Mouse (Mus musculus): ENCODE measurements around the gene Arhgap31.

Gene Arhgap31

DNA sequence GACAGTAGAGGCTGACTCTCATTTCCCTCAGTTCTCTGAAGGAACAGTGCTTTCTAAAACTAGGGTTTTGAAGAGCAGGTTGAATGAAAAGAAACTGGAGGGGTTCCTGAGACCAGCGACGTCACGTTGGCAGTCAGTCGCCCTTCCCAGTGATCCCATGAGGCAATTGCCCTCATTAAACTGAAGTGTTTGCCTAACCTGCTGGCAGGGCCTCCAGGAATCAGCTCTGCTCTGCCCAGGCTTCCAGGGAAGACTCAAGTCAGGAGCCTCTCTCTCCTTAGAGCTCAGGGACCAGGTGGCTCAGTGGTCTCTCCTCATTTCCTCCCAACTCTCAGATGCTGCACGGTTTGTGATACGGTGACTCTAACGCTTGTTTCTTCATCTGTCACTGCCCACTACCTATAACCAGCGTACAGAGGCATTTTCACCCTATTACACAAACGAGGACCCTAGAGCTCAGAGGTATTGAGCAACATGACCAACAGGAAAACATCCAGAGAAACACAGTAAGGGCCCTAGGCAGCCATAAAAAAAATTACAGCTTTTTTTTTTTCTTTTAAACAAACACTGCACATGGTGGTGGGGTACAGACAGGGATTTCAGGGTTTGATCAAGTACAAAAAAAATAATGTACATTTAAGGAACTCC lies 64.2 kb downstream of the Arhgap31 start:
- DNase-seq = no peak

DNA sequence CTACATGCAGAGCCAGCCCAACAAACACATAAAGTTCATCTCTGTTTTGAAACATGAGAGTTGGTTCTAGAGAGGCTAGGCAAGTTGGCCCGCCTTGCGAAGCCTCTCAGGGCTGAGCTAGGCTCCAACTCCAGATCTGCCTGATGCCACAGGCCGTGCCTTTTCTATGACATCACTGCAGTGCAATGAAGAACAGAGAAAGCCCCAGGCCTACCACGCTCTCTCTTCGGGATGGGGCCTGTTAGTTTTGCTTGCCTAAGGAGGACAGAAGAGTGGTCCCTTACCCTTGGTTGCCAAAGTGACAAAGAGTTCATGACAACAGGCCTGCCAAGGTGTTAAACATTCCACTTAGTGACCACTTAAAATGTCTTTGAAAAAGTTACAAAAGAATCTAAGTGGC lies 64.9 kb downstream of the Arhgap31 start:
- DNase-seq = no peak

DNA sequence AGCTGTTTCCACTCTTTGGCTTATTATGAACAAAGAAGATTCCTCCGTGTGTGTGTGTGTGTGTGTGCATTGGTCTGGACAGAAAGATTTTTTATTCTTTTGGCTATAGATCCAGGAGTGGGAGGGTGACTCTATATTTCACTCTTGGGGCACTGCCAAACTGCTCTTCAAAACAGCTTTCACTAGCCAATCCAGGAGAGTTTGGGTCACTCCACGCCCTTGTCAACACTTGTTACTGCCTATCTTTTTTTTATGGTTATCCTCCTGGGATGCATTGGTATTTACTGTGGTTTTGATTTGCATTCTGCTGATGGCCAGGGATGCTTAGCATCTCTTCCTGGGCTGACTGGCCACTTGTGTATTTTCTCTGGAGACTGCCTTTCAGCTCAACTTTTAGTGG lies 68.6 kb downstream of the Arhgap31 start:
- DNase-seq = no peak

DNA sequence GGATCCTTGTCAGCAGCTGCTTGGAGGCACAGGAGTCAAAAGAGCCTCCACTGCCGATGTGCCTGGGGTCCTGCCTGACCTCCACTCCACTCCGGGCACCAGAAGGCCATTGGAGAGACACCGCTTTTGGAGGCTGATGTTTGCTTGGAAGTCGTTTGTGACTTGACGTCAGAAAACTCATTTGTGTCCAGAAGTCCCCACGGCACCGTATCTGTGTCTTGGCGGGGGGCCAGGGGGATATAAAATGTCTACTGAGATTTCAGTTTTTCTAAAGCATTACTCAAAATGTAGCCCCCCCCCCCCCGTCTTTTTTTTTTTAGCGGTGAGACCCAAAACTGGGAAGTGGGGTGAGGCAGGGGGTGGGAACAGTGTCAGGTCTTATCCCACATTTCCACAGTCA lies 76.0 kb downstream of the Arhgap31 start:
- DNase-seq = no peak

DNA sequence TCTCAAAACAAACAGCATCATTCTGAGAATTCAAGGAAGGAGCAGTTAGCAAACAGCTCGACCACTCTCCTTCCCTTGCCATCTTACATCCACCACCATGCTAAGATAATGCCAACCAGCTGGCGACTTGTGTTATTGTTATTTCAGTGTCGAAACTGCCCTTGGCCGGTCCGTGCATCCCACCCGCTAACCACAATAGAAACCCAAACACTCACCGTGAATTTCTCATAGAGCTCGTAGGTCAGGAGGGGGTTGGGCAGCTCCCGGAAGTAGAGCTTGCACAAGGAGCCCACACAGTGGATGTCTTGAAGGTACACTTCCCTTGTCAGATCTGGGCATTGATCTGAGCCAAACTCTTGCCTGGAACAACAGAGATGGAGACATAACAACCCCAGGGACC lies 76.4 kb downstream of the Arhgap31 start:
- DNase-seq = no peak

DNA sequence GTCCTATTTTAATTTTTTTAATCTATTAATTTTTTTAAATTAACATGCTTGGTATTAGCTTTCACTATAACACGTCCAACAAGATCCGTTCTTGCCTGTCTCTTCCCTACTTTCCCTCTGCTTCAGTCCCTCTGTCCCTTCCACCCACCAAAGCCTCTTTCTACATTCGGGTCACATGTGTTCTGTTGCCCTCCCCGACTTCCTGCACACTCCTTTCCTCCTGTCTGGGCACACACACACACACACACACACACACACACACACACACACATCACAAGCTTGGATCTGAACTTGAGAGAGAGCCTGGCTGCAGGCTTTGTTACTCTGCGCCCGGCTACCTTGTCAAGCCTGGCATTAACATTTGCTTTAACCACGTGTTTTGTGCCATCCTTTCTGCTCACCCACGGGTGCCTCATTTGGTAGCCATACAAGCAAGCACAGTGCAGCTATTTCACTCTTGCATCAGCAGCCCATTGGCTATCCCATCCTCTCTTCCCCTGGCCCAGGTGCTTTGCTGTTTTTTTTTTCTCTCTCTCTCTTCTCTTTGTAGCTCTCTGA lies 77.2 kb downstream of the Arhgap31 start:
- no peak for DNase-seq

DNA sequence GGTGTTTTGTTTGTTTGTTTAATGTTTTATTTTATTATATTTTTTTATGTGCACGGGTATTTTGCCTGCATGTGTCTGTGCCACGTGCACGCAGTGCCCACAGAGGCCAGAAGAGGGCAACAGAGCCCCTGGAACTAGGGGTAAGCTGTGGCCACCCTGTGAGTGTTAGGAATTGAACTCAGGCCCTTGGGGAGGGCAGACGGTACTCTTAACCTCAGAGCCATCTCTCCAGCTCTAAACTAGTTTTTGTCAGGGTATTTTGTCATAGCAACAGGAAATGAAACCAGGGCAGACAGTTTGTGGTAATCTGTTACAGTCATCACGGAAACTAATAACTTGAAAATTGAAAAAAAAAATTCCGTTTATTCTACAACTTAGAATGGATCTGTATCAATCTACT lies 80.9 kb downstream of the Arhgap31 start:
- no peak for DNase-seq

DNA sequence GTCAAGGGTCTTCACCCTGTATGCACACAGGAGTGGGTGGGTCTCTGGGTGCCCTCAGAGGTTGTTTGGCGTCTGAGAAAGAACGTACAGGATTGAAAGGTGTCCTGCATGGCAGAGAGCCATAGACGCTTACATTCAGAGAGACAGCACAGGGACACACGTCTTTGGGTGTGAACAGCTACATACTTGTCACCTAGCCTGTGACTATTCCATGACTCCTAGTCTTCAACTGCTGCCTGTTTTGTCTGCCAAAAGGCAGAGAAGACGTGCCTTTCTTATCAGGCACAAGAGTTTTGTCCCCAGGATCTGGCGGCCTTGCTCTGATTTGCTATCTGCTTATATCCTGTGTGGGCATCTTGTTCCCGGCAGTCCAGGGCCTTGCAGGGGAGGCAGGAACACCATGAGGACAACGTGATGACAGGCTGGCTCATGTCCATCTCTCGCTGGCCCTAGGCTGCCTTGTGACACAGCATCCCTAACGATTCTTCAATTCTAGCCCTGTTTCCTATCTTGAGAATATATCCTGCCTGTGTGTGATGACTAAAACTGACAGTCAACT lies 87.2 kb downstream of the Arhgap31 start:
- no peak for DNase-seq

DNA sequence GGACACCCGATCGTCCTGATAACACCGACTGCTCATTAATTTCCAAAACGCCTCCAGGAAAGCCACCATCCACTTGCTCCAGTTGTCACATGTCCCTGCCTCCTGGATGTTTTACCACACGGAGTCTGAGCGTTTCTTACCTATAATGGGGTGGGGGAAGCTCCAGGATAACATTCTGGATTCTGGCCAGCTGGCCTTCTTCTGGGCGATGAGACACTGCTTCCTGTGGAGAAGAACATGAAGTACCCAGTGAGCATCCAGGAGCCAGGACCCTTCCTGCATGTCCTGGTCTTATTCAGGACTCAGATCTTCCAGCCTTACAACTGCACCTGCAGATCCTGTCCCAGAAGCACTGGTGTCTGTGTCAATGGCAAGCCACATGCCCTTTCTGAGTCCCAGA lies 87.7 kb downstream of the Arhgap31 start:
- DNase-seq = no peak

DNA sequence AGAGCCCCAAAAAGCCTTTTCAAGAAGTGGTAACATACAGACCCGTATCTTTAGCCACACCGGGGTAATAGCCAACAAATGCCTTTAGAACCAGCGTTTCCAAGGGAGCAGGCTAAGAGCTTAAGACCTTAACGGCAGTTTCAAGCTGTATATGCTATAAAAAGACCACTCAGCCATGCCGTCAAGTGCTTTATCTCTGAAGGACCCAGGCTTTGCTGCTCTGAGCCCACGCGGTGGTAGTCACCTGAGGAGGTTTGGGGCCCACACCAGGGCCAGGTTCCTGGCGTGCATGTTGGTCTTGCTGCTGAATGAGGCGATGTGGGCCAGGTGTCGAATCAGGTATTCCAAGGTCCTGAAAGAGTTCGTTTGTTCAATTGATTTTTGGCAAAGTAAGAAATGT lies 88.8 kb downstream of the Arhgap31 start:
- no peak for DNase-seq

DNA sequence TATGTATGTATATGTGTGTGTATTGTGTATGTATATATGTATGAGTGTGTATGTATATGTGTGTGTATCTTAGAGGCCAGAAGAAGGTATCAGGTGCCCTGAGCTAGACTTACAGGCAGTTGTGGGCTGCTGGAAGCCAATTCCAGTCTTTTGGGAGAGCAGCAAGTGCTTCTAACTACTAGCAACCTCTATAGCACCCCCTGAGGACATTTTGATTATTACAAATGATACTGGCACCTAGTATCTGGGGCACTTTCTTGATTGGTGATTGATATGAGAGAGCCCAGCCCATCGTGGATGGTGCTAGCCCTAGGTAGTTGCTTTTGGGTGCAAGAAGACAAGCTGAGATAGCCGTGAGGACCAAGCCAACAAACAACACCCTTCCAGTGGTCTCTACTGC lies 90.8 kb downstream of the Arhgap31 start:
- DNase-seq = no peak

DNA sequence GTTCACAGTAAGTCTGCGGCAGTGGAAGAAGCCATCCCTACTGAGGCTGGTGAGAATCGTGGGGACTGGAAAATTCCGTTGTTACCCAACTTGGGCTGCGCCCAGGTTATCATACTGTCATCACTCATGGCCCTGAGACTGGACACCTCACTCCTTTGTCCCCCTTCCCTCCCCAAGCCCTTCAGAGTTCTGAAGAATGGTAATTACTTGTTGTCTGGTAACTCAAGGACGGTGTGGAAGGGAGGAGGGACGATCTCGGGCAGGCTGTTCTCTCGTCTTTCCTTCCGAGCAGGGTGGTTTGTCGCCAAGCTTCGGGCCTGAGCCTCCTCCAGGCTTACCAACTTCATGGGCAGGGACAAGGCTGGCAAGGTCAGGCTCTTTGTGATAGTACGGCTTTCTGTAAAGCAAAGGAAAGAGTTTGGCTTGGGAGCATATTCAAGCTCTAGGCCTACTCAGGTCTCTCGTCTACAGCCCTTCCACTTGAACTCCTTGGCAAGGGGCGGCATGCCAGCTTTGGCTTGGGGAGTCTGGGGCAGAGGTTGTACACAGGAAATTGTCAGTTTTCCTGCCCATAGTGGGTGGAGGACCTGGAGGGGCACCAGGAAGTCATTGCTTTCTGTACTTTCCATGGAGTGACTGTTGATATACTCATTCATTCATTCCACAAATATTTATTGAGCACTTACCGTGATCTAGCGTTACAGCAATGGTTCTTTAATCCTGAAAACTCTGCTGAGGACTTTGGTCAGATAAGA lies 92.2 kb downstream of the Arhgap31 start:
- no peak for DNase-seq

DNA sequence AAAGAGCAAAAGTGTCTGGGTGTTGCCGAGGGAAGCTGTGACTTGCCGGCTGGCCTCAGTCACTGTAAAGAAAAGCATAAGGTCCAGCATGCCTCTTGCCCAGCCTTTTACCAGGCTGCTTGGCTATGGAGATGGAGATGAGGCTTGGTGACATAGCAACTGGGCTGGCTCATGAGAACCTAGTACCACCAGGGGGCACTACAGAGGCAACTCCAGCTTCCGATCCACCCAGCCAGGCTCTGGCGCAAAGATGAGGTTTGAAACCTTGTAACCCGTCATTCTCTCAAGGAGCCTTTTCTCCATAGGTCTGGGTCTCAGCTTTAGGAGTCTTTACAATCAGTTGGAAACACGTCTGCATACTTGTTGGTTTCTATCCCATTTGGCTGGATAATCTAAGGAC lies 94.0 kb downstream of the Arhgap31 start:
- DNase-seq = peak; percentile 25

DNA sequence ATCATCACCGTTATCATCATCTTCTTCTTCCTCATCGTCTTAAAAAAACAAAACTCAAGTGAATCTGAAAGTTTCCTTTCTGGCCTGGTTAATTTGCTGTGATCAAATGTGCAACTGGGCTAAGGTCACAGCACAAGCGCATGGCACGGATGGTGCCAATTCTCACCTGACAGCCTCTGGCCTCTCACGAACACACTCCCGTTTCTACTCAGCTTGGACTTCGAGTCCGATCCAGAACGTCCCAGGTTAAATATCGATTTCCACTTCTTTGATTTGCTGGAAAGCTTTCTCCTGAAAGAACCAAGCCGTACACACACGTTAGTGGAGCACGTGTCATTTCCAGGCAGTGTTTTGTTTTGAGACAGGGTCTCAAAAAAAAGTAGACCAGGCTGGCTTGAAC lies 95.1 kb downstream of the Arhgap31 start:
- no peak for DNase-seq

DNA sequence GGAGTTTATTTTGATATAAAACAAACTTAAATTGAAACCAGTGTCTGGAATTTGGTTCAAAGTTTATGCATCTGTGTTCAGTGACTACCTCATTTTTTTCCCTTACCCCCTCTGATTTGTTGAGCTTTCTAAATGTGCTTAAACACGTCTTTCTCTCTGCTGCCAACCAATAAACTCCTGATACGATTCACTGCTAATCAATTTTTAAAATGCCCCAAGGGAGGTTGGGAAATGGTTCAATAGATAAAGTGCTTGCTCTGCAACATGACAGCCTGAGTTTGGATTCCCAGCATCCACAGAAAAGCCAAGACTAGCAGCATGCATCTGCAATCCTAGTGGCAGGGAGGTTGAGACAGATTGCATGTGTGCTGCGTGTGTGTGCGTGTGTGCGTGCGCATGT lies 99.4 kb downstream of the Arhgap31 start:
- DNase-seq = no peak

DNA sequence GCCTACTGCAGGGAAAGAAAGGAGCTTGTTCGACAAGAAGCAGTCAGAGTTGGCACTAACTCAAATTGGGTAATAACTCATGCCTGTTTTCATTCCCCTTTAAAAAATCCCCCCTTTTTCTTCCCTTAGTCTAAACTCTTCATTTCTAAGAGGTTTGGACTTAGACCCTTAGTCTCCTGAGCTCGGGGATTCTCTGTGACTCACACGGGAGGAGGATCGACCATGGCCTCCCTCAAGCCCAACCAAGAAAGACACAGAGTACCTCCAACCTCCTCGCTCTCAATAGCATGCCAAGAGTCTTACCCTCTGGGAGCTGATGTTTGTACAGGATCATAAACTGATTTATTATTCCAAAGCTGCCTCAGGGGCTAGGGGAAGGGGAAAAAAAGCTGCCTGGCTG lies 100.4 kb downstream of the Arhgap31 start:
- no peak for DNase-seq

DNA sequence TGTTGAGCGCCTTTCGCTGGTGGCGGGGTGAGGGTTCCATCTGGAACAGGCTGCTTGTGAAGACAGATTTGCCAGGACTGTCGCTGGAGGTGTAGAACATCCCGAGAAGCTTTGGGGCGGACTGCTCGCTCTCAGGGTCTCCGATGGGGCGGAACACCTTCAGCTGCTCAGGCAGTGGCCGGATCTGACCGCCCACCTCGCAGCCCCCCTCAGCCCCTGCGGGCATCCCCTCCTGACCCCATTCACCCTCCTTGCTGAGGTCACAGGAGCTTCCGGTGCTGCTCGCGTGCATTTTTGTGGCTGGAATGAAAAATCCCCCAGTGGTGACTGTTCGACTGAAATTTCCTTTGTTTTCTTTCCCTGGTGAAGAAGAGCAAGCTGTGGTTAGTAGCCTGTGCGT lies 104.0 kb downstream of the Arhgap31 start:
- no peak for DNase-seq

DNA sequence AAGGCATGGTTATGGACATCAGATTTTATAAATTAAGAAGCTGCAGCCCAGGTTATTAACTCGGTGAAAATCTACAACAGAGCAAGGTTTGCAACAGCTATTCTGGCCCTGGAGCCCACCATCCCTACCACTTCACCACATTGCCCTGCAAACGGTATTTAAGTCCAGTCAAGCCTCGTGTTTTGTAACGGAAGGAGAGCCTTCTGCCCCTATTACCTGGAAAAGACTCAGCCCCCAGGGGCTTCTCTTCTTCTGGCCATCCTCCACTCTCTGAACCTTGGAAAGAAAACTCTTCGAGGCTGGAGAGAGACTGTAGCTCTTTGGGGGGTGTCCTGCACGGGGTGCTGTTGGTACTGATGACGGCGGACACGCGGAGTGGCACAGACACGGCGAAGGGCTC lies 104.4 kb downstream of the Arhgap31 start:
- DNase-seq = no peak

DNA sequence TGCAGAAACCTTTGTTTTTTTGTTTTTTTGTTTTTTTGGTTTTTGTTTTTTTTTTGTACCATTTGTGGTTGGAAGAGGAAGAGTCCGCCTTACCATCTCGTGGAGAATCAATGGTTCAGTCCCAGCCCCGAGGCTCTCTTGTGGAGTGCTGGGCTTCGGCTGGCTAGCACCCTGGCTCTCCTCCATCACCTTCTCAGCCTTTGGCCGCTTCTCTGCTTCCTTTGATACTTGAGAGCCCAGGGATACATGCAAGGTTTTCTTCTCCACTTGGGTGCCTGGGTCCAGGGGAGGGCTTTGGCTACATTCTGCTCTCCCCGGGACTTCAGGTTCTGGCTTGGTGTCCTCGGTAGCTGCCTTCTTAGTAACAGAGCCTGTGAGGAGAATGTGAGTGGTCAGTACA lies 106.6 kb downstream of the Arhgap31 start:
- DNase-seq = no peak

DNA sequence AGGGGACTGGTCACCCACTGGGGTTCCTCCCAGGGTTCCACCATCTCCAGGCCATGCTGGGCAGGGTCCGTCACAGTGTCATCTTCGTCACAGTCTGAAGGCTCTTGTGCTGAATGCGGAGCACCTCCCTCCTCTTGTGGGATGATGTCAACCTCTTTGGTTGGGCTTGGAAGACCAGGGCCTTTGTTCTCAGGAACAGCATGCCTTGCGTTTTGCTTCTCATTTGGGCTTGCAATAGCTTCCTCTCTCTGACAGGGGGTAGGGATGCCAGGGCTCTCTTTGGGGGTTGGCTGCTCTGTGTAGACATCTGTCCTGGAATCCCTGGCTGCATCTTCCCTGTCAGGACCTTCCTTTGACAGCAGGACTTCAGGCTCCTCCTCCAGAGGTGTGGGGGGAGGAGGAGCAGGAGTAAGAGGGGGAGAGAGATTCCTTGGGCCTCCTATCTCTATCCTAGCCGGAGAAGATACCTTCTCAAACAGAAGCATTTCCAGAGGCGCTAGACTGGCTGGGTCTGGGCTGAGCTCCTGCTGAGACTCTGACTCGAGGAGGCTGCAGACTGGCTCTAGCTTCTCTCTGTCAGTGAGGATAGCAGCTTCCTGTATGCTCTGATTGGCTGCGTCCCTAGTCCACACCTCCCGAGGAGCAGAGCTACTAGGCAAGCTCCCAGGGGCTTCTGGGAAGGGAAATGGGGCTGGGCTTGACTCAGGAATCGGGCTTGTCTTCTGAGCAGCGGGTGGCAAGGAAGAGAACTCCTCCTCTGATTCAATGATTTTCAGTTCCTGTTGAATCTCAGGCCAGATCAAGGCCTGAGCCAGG lies 109.9 kb downstream of the Arhgap31 start:
- DNase-seq = peak; percentile 32

DNA sequence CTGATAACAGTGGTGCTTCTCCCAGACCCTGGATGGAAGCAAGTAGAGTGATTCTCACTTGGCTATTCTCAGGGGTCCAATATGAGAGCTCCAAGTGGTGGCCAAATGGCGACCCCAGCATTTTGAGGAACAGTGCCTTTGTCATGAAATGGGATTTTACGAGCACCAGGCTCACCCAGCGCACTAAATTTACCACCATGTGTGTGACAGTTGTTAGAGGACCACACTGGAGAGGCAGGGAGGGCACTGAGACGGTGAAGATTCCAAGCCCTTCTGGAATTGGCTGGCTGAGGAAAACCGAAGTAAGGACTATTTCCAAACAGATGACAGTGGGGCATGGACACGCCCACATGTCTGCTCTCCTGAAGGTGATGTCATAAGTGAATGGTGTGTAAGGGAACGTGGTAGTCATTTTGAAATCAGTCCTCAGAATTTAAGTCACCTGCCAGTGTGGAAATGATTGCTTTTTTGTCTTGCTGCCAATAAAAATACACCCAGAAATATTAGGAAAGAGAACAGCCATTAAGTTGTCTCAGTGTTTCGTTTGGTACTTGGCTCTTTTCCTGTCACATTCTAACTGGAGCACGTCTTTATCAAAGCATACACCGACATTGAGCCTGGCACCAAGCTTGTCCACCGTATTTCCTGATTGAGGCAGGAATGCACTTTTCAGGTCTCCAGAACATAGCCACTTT lies 113.9 kb downstream of the Arhgap31 start:
- DNase-seq = no peak

DNA sequence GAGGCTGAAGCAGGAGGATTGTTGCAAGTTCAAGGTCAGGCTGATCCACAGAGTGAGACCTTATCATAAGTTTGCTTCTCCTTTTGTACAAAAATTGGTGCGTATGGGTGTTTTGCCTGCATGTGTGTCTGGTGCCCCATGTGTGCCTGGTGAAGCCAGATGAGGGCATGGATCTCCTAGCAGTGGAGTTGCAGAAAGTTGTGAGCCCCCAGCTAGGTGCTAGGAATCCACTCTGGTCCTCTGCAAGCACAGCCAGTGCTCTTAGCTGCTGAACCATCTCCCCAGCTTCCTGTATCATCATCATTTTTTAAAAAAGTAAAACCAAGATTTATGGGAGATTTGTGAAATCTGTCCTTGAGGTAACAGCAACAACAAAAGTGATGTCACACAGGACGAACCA lies 116.4 kb downstream of the Arhgap31 start:
- no peak for DNase-seq

DNA sequence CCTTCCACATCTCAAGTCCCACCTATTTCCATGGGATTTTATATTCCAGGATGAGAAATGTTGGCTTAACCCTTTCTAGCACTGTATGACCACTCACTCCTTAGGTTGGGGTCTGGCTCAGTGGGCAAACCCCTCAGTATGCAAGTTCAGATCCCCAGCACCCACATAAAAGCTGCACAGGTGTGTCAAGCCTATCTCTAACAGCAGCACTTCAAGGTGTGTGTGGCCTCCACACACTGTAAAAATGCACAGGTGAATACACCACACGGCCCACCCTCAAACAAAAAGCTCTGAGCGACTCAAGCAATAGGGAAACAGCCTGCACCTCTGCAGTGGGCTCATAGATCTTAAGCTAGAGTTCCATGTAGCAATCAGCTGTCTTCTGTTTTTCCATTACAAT lies 117.0 kb downstream of the Arhgap31 start:
- DNase-seq = no peak

Measured in cerebellum, adult 11-12 months (tissue).